Mouse (Mus musculus) G1E (cell line): Measurements from ENCODE around the gene Tmem208.

Experiments used
- CTCF ChIP-seq: IDR thresholded peaks from 2 replicates; pipeline ENCODE4 v1.5.1; 2012; ENCODE audit warnings: low read depth, low read length, inconsistent platforms, mixed read lengths
- GATA1 ChIP-seq: IDR thresholded peaks from 2 replicates; pipeline ENCODE4 v1.6.1; 2012; ENCODE audit warnings: borderline replicate concordance, low read length, inconsistent platforms, mixed read lengths
- TAL1 ChIP-seq: conservative IDR thresholded peaks from 2 replicates; pipeline ENCODE4 v1.6.1; 2012; ENCODE audit warnings: low read depth, low read length, inconsistent platforms, mixed read lengths

DNA sequence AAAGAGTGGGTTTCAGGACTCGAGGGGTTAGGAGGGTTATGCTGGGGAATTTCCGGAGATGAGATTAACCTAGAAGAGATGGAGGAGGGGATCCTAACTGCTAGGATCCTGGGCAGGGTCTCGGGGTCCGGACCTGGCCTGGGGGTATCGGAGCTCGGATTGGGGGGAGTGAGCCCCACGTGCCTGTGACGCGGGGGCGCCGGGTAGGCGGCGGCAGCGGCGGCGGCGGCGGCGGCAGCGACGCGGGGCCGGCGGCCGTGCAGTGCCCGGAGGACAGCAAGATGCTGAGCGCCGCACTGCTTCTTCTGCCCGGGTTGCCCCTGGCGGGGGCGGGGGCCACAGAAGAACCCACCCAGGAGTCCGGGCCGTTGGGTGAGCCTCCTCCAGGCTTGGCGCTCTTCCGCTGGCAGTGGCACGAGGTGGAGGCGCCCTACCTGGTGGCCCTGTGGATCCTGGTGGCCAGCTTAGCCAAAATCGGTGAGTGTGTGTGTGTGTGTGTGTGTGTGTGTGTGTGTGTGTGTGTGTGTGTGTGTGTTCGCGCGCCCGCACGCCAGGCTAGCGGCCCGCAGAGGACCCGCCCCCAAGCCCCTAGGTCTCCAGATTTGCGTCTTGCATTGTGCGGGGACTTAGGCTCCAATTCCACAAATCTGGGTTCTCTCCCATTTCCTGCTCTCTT, 23.1 kb downstream of the Tmem208 start:
- TF ChIP-seq CTCF (no peak), GATA1 (no peak), TAL1 (no peak)
